In the genomic region with DNA sequence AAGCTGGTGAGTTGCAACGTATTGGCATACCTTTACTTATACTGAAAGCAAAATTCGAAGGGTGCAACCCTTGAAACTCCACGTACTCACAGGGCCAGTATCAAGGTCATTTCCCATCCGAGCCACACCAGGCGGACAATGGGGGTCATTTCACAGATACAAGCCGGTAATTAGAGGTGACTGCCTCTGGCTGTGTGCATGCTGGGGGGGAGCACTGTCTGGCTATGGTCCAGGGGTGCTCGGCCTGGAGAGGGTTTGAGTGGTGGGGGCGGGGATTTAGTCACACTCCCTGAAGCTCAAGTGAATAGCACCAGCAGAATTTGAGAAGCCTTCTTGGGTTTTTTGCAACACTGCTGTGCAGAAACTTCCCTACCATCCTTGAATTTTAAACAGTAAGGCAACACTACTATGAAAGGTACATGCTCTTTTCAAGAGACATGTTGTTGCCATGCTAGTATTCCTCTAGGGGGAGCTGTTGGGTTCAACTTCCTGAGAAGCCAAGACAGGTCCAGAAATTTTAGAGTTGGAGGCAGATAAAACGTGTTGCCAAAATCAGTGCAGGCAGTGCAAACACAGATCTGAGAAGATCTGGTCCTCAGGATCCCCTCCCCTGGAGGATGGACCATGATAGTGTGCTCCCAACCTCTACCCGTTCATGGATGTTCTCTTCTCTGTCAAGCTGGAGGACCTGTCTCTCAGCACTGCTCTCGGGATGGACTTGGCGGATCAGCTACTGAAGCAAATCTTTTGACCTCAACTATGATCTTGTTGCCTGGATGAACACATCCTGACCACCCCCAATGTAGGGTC, we compare ENCODE assay signal across 8 mouse cellular contexts.
DNase-seq lines count a peak whose midpoint lies in the region; ATAC-seq and TF ChIP-seq lines count a peak whose summit lies in the region.

No protein-coding gene starts in this region.

- intact Hi-C loops in gastrocnemius, adult 2 months (cut with DNase I) = no loop called here
- intact Hi-C loops in gastrocnemius, postnatal 14 days (cut with DNase I; ENCODE audit: low total_unique reads) = no loop called here

- peak; percentile 36 for TF ChIP-seq CTCF in gastrocnemius, adult 2 months (IDR thresholded peaks at IDR 0.05)
- peak; percentile 61 to 78 for TF ChIP-seq CTCF in CH12.LX (conservative IDR thresholded peaks at IDR 0.05 in 1 of 2, IDR thresholded peaks at IDR 0.05 in 1 of 2; ENCODE audit: low read depth in 2 of 2, low read length in 2 of 2)

- peak; percentile 75 for TF ChIP-seq RAD21 in CH12.LX (IDR thresholded peaks at IDR 0.05; ENCODE audit: low read depth, low read length)

- in situ Hi-C loops in CH12.LX (cut with MboI; ENCODE audit: low pct_ligation_motif_present, low pct_unique_long_range_greater_than_20kb, low sequenced_read_pairs) = no loop called here

- no peak for TF ChIP-seq EP300 in CH12.LX (IDR thresholded peaks at IDR 0.05; ENCODE audit: low read length)

- H3K79me2 ChIP-seq in CH12.LX (replicated peaks; ENCODE audit: control insufficient read depth, extremely low read depth, insufficient read depth, poor library complexity, severe bottlenecking) = no peaks in the 10 kb centered on the region

- no peak overlapping the region for H3K27ac ChIP-seq in gastrocnemius, adult 2 months
- H3K27ac ChIP-seq in CH12.LX (ENCODE audit: insufficient read depth, low read depth) = no peak overlapping the region
- no peak overlapping the region for H3K27ac ChIP-seq in kidney, embryonic 14.5 days (ENCODE audit: low read depth, low read length)

- dilution Hi-C loops in CH12.LX (cut with MboI; ENCODE audit: extremely low pct_ligation_motif_present, extremely low pct_unique_long_range_greater_than_20kb, low sequenced_read_pairs) = no loop called here

- H3K4me2 ChIP-seq in CH12.LX (ENCODE audit: insufficient read depth, low read depth, poor library complexity, severe bottlenecking) = no peak overlapping the region
- peak overlapping the region; percentile 28 for H3K4me2 ChIP-seq in kidney, embryonic 14.5 days (replicated peaks; ENCODE audit: low read depth, low read length)

- ATAC-seq in kidney, embryonic 14.5 days (ENCODE audit: low FRiP score, low TSS enrichment) = peak; percentile 84

- no peaks in the 10 kb centered on the region for H3K36me3 ChIP-seq in CH12.LX (replicated peaks in 1 of 2; ENCODE audit: control insufficient read depth in 1 of 2, insufficient read depth in 1 of 2, low read length in 1 of 2)
- no peaks in the 10 kb centered on the region for H3K36me3 ChIP-seq in kidney, embryonic 14.5 days (ENCODE audit: control insufficient read depth, insufficient read depth, low read length)

- no peak overlapping the region for H3K9ac ChIP-seq in CH12.LX (ENCODE audit: insufficient read depth, low read depth)
- no peak overlapping the region for H3K9ac ChIP-seq in kidney, embryonic 14.5 days (ENCODE audit: low read depth, low read length)

- no peak for TF ChIP-seq POLR2A in CH12.LX (IDR thresholded peaks at IDR 0.05; ENCODE audit: low read depth, low read length)

- no peak overlapping the region for H3K4me3 ChIP-seq in gastrocnemius, adult 2 months
- H3K4me3 ChIP-seq in CH12.LX (replicated peaks in 1 of 3; ENCODE audit: low read depth in 2 of 3, low read length in 2 of 3, poor library complexity in 1 of 3) = no peak overlapping the region
- no peak overlapping the region for H3K4me3 ChIP-seq in kidney, embryonic 14.5 days (ENCODE audit: low read length)

- 43% methylated on average over 12 of the region's 12 CpGs for WGBS in kidney, embryonic 14.5 days

- DNase-seq in gastrocnemius, adult 2 months = no peak
- DNase-seq in gastrocnemius, postnatal 14 days = no peak
- DNase-seq in CH12.LX (ENCODE audit: extremely low read depth) = peak; percentile 53
- DNase-seq in cerebellum, postnatal 36 days = peak; percentile 34 to 47
- peak; percentile 82 for DNase-seq in retina, embryonic 14.5 days (ENCODE audit: low spot score)
- DNase-seq in urinary bladder, postnatal 4 days (ENCODE audit: low spot score in 2 of 2) = no peak
- no peak for DNase-seq in spleen, adult 12 weeks (ENCODE audit: low spot score)

- no peaks in the 10 kb centered on the region for H3K27me3 ChIP-seq in CH12.LX (replicated peaks)
- 0 out of 2 replicates have a peak, but pooled peaks cover 10% of the 10 kb centered on the region for H3K27me3 ChIP-seq in kidney, embryonic 14.5 days (ENCODE audit: control insufficient read depth, insufficient read depth, low read length)

- no peaks in the 10 kb centered on the region for H3K9me3 ChIP-seq in CH12.LX (replicated peaks; ENCODE audit: low read length)
- H3K9me3 ChIP-seq in kidney, embryonic 14.5 days (ENCODE audit: control insufficient read depth, low read length) = no peaks in the 10 kb centered on the region

- H3K4me1 ChIP-seq in CH12.LX (ENCODE audit: control insufficient read depth in 1 of 2, insufficient read depth in 2 of 2) = peaks cover 0 to 4% of the 10 kb centered on the region in 2 experiments; a peak in 2 of 4 replicates
- H3K4me1 ChIP-seq in kidney, embryonic 14.5 days (ENCODE audit: control insufficient read depth, insufficient read depth, low read length) = peaks cover 12% of the 10 kb centered on the region; the same call in 1 of the 2 replicates

TF ChIP-seq in CH12.LX, 34 proteins besides CTCF, POLR2A, EP300 and RAD21:
- TF ChIP-seq TCF12 (IDR thresholded peaks at IDR 0.05; ENCODE audit: low read depth, low read length) = 0 out of 2 replicates have a peak, but pooled peaks have one; percentile 5
- no peak for TF ChIP-seq NELFE (IDR thresholded peaks at IDR 0.05; ENCODE audit: low read depth, low read length)
- TF ChIP-seq MXI1 (IDR thresholded peaks at IDR 0.05; ENCODE audit: low read depth, low read length) = no peak
- peak; percentile 81 for TF ChIP-seq SMC3 (IDR thresholded peaks at IDR 0.05; ENCODE audit: low read depth, low read length)
- TF ChIP-seq USF1 (IDR thresholded peaks at IDR 0.05; ENCODE audit: low read depth, low read length) = no peak
- 0 out of 2 replicates have a peak, but pooled peaks have one; percentile 40 for TF ChIP-seq MYC (IDR thresholded peaks at IDR 0.05; ENCODE audit: low read depth, low read length)

Comparison
In these comparisons a context has a peak if more than half of its experiments do, and no peak if none do; other contexts are left out.
1. DNase-seq: peak in CH12.LX (single experiment), cerebellum, postnatal 36 days (2 of 2) and retina, embryonic 14.5 days (single experiment); none in gastrocnemius, adult 2 months (single experiment), gastrocnemius, postnatal 14 days (single experiment), urinary bladder, postnatal 4 days (0 of 2) and spleen, adult 12 weeks (single experiment).